Mouse (Mus musculus): Measurements from ENCODE around the gene Mrpl10.

The Mrpl10 gene

GRCm38 (mm10) chr11:97041022-97041899 lies at the start of gene Mrpl10, which contains the start of gene Lrrc46:
Mrpl10 (plus strand) TSS chr11:97041560.
Lrrc46 (minus strand) TSS chr11:97041407.
- DNase-seq, result peak; percentile 98

- DNase-seq, result no peak
Measured at GRCm38 (mm10) chr11:96992722-96993311, 48.5 kb upstream of the Mrpl10 start.

GRCm38 (mm10) chr11:96995031-96995430 lies 46.3 kb upstream of the Mrpl10 start:
- DNase-seq, result no peak

- no peak for DNase-seq
Measured at GRCm38 (mm10) chr11:96995836-96996772, 45.3 kb upstream of the Mrpl10 start.

- no peak for DNase-seq
Measured at GRCm38 (mm10) chr11:96996773-96997379, 44.5 kb upstream of the Mrpl10 start.

- peak; percentile 96 for DNase-seq
Measured at GRCm38 (mm10) chr11:96997380-96997956, 43.9 kb upstream of the Mrpl10 start.

- DNase-seq, result no peak
Measured at GRCm38 (mm10) chr11:97003170-97003569, 38.2 kb upstream of the Mrpl10 start.

GRCm38 (mm10) chr11:97007093-97007794 lies 34.1 kb upstream of the Mrpl10 start:
- no peak for DNase-seq

- no peak for DNase-seq
Measured at GRCm38 (mm10) chr11:97009198-97009790, 32.1 kb upstream of the Mrpl10 start.

GRCm38 (mm10) chr11:97013121-97013670 lies 28.2 kb upstream of the Mrpl10 start, which contains the start of gene Sp6:
Sp6 (plus strand) TSS chr11:97013394.
- DNase-seq, result no peak

GRCm38 (mm10) chr11:97017696-97018582 lies 23.4 kb upstream of the Mrpl10 start:
- no peak for DNase-seq

- DNase-seq, result no peak
Measured at GRCm38 (mm10) chr11:97018583-97019344, 22.6 kb upstream of the Mrpl10 start.

- no peak for DNase-seq
Measured at GRCm38 (mm10) chr11:97019345-97019708, 22.0 kb upstream of the Mrpl10 start.

GRCm38 (mm10) chr11:97021121-97021765 lies 20.1 kb upstream of the Mrpl10 start:
- no peak for DNase-seq

GRCm38 (mm10) chr11:97021873-97022484 lies 19.4 kb upstream of the Mrpl10 start:
- DNase-seq, result peak; percentile 97

GRCm38 (mm10) chr11:97024977-97025376 lies 16.4 kb upstream of the Mrpl10 start:
- no peak for DNase-seq

- DNase-seq, result peak; percentile 98
Measured at GRCm38 (mm10) chr11:97025721-97026344, 15.5 kb upstream of the Mrpl10 start.
